Mouse (Mus musculus): ENCODE data around the gene Gmnn.
"Not testable (repeated sequence)": the region's sequence is repeated elsewhere in the genome, so short reads cannot be mapped to it uniquely, and the experiment has no call there.

The Gmnn gene

GRCm38 (mm10) chr13:24767809-24768208, 6.1 kb upstream of the Gmnn start:
- in situ Hi-C loops (cut with MboI, MseI): not testable (repeated sequence)

- in situ Hi-C loops (cut with MboI, MseI): no loop called here
Measured at GRCm38 (mm10) chr13:24762254-24762653, 531 bp upstream of the Gmnn start.

- in situ Hi-C loops (cut with MboI, MseI): no loop called here
Measured at GRCm38 (mm10) chr13:24761083-24761402, 680 bp downstream of the Gmnn start.

- in situ Hi-C loops (cut with MboI, MseI): no loop called here
Measured at GRCm38 (mm10) chr13:24760351-24760870, 1.3 kb downstream of the Gmnn start.

- in situ Hi-C loops (cut with MboI, MseI): no loop called here
Measured at GRCm38 (mm10) chr13:24759451-24759850, 2.3 kb downstream of the Gmnn start.

- in situ Hi-C loops (cut with MboI, MseI): no loop called here
Measured at GRCm38 (mm10) chr13:24757820-24758564, 3.7 kb downstream of the Gmnn start.

- in situ Hi-C loops (cut with MboI, MseI): no loop called here
Measured at GRCm38 (mm10) chr13:24756756-24757155, 5.0 kb downstream of the Gmnn start.

GRCm38 (mm10) chr13:24751396-24751795, 10.3 kb downstream of the Gmnn start:
- in situ Hi-C loops (cut with MboI, MseI): no loop called here

GRCm38 (mm10) chr13:24750807-24751206, 10.9 kb downstream of the Gmnn start:
- in situ Hi-C loops (cut with MboI, MseI): no loop called here

- in situ Hi-C loops (cut with MboI, MseI): no loop called here
Measured at GRCm38 (mm10) chr13:24747823-24748222, 13.9 kb downstream of the Gmnn start.

GRCm38 (mm10) chr13:24741028-24741427, 20.7 kb downstream of the Gmnn start, which contains the start of gene Armh2:
Armh2 (plus strand) TSS chr13:24741232.
- in situ Hi-C loops (cut with MboI, MseI): no loop called here

- in situ Hi-C loops (cut with MboI, MseI): no loop called here
Measured at GRCm38 (mm10) chr13:24735608-24736131, 26.1 kb downstream of the Gmnn start.

- in situ Hi-C loops (cut with MboI, MseI): no loop called here
Measured at GRCm38 (mm10) chr13:24734502-24734901, 27.2 kb downstream of the Gmnn start.

- in situ Hi-C loops (cut with MboI, MseI): no loop called here
Measured at GRCm38 (mm10) chr13:24729128-24729527, 32.6 kb downstream of the Gmnn start.

- in situ Hi-C loops (cut with MboI, MseI): no loop called here
Measured at GRCm38 (mm10) chr13:24724395-24724759, 37.3 kb downstream of the Gmnn start.

- in situ Hi-C loops (cut with MboI, MseI): no loop called here
Measured at GRCm38 (mm10) chr13:24723699-24724394, 37.9 kb downstream of the Gmnn start.

- in situ Hi-C loops (cut with MboI, MseI): no loop called here
Measured at GRCm38 (mm10) chr13:24721502-24721901, 40.2 kb downstream of the Gmnn start.

- in situ Hi-C loops (cut with MboI, MseI): loop anchor here (10.0 kb wide), 1 partner anchor 197 kb away; no protein-coding TSS in a partner anchor
Measured at GRCm38 (mm10) chr13:24717677-24718076, 44.0 kb downstream of the Gmnn start.

GRCm38 (mm10) chr13:24716441-24716840, 45.3 kb downstream of the Gmnn start:
- in situ Hi-C loops (cut with MboI, MseI): loop anchor here (10.0 kb wide), 1 partner anchor 198 kb away; no protein-coding TSS in a partner anchor

- in situ Hi-C loops (cut with MboI, MseI): loop anchor here (10.0 kb wide), 1 partner anchor 199 kb away; no protein-coding TSS in a partner anchor
Measured at GRCm38 (mm10) chr13:24715601-24716000, 46.1 kb downstream of the Gmnn start.

GRCm38 (mm10) chr13:24714360-24714885, 47.3 kb downstream of the Gmnn start:
- in situ Hi-C loops (cut with MboI, MseI): loop anchor here (10.0 kb wide), 1 partner anchor 200 kb away; no protein-coding TSS in a partner anchor

GRCm38 (mm10) chr13:24713434-24714000, 48.2 kb downstream of the Gmnn start:
- in situ Hi-C loops (cut with MboI, MseI): loop anchor here (10.0 kb wide), 1 partner anchor 201 kb away; no protein-coding TSS in a partner anchor

All from regulatory T cell (primary cell).